Mouse (Mus musculus) MEL (cell line): ENCODE results near the gene Sebox. TPM values are rescaled to one million over a fixed set of nuclear protein-coding genes. Genes with fewer than 3 reads are reported as not detected.

ENCODE experiments used
- DNase-seq: peaks from one replicate; pipeline ENCODE4 v3.0.0; 2011; ENCODE audit warnings: low read depth, low spot score
- H3K27ac ChIP-seq: 2 replicates; pipeline ENCODE4 v1.5.1; 2012; ENCODE audit warnings: low read depth, mild to moderate bottlenecking, control low read depth, low read length, moderate library complexity; ENCODE audit not compliant: control insufficient read depth
- H3K27me3 ChIP-seq, 2 experiments: fragments of 150-350 bp in 1 of 2; sonication (generic) in 1 of 2; 2 replicates each; pipeline ENCODE4 v1.6.1; 2012; ENCODE audit warnings: low read length in 2 of 2, mild to moderate bottlenecking in 2 of 2, improper control_type of control experiment in 1 of 2, moderate library complexity in 1 of 2; ENCODE audit not compliant: insufficient read depth in 2 of 2, control insufficient read depth in 1 of 2
- H3K36me3 ChIP-seq, 2 experiments: 2 replicates each; pipeline ENCODE4 v1.6.1; 2012 to 2014; ENCODE audit warnings: low read length in 2 of 2, improper control_type of control experiment in 1 of 2, inconsistent platforms in 1 of 2, mild to moderate bottlenecking in 1 of 2; ENCODE audit not compliant: insufficient read depth in 2 of 2, control insufficient read depth in 1 of 2
- H3K4me1 ChIP-seq, 2 experiments: fragments of 150-350 bp in 1 of 2; sonication (generic) in 1 of 2; 2 replicates each; pipeline ENCODE4 v1.6.1; 2012; ENCODE audit warnings: low read length in 2 of 2, improper control_type of control experiment in 1 of 2, mild to moderate bottlenecking in 1 of 2; ENCODE audit not compliant: insufficient read depth in 2 of 2, control insufficient read depth in 1 of 2
- H3K4me3 ChIP-seq, 2 experiments: fragments of 150-350 bp in 1 of 2; sonication (generic) in 1 of 2; 2 replicates each; pipeline ENCODE4 v1.5.1; 2012; ENCODE audit warnings: low read depth in 2 of 2, low read length in 2 of 2, mild to moderate bottlenecking in 2 of 2, moderate library complexity in 2 of 2, control low read depth in 1 of 2, improper control_type of control experiment in 1 of 2; ENCODE audit not compliant: control insufficient read depth in 1 of 2, insufficient read depth in 1 of 2
- H3K79me2 ChIP-seq: 2 replicates; pipeline ENCODE4 v1.6.1; 2012; ENCODE audit warnings: mild to moderate bottlenecking, low read length, moderate library complexity; ENCODE audit not compliant: control insufficient read depth, poor library complexity, insufficient read depth
- H3K9ac ChIP-seq: 2 replicates; pipeline ENCODE4 v1.6.1; 2012; ENCODE audit warnings: low read depth, mild to moderate bottlenecking, control low read depth, low read length, moderate library complexity; ENCODE audit not compliant: control insufficient read depth, poor library complexity, severe bottlenecking
- H3K9me3 ChIP-seq: fragments of 150-350 bp; sonication (generic); replicated peaks from 2 replicates; pipeline ENCODE4 v1.6.1; 2012; ENCODE audit warnings: mild to moderate bottlenecking, low read length, improper control_type of control experiment, moderate library complexity; ENCODE audit not compliant: insufficient read depth
- ETS1 ChIP-seq: IDR thresholded peaks from 2 replicates; pipeline ENCODE4 v1.6.1; 2012; ENCODE audit warnings: low read depth, mild to moderate bottlenecking, inconsistent platforms, low read length, improper control_type of control experiment, moderate library complexity
- GABPA ChIP-seq: IDR thresholded peaks from 2 replicates; pipeline ENCODE4 v1.6.1; 2012; ENCODE audit warnings: low read depth, mild to moderate bottlenecking, inconsistent platforms, low read length, improper control_type of control experiment, moderate library complexity
- GATA1 ChIP-seq: IDR thresholded peaks from 2 replicates; pipeline ENCODE4 v1.6.1; 2011; ENCODE audit warnings: low read depth, low read length, improper control_type of control experiment
- HCFC1 ChIP-seq: IDR thresholded peaks from 2 replicates; pipeline ENCODE4 v1.6.1; 2012; ENCODE audit warnings: low read depth, mild to moderate bottlenecking, inconsistent platforms, low read length, improper control_type of control experiment, moderate library complexity
- JUND ChIP-seq: IDR thresholded peaks from 2 replicates; pipeline ENCODE4 v1.6.1; 2011; ENCODE audit warnings: low read depth, mild to moderate bottlenecking, improper control_type of control experiment, low read length
- MEF2A ChIP-seq: IDR thresholded peaks from 2 replicates; pipeline ENCODE4 v1.6.1; 2014; ENCODE audit warnings: low read depth, mild to moderate bottlenecking, inconsistent platforms, low read length, improper control_type of control experiment; ENCODE audit not compliant: poor library complexity, insufficient replicate concordance, severe bottlenecking; ENCODE audit errors: extremely low read depth
- RAD21 ChIP-seq: IDR thresholded peaks from 2 replicates; pipeline ENCODE4 v1.6.1; 2011; ENCODE audit warnings: mild to moderate bottlenecking, low read depth, low read length, improper control_type of control experiment
- RCOR1 ChIP-seq: IDR thresholded peaks from 2 replicates; pipeline ENCODE4 v1.6.1; 2012; ENCODE audit warnings: low read depth, mild to moderate bottlenecking, inconsistent platforms, low read length, improper control_type of control experiment
- SMC3 ChIP-seq: IDR thresholded peaks from 2 replicates; pipeline ENCODE4 v1.6.1; 2011; ENCODE audit warnings: low read depth, low read length, improper control_type of control experiment
- TCF12 ChIP-seq: IDR thresholded peaks from 2 replicates; pipeline ENCODE4 v1.6.1; 2014; ENCODE audit warnings: low read depth, mild to moderate bottlenecking, inconsistent platforms, low read length, improper control_type of control experiment, moderate library complexity
- UBTF ChIP-seq: IDR thresholded peaks from 2 replicates; pipeline ENCODE4 v1.6.1; 2012; ENCODE audit warnings: low read depth, mild to moderate bottlenecking, inconsistent platforms, low read length, improper control_type of control experiment, moderate library complexity, borderline replicate concordance; ENCODE audit not compliant: insufficient read depth
- USF1 ChIP-seq: IDR thresholded peaks from 2 replicates; pipeline ENCODE4 v1.6.1; 2014; ENCODE audit warnings: low read depth, mild to moderate bottlenecking, inconsistent platforms, low read length, improper control_type of control experiment, moderate library complexity
- ZC3H11A ChIP-seq: IDR thresholded peaks from 2 replicates; pipeline ENCODE4 v1.6.1; 2012; ENCODE audit warnings: low read depth, mild to moderate bottlenecking, inconsistent platforms, low read length, improper control_type of control experiment
- ZNF384 ChIP-seq: IDR thresholded peaks from 2 replicates; pipeline ENCODE4 v1.6.1; 2012; ENCODE audit warnings: low read depth, mild to moderate bottlenecking, inconsistent platforms, low read length, improper control_type of control experiment
- polyA plus RNA-seq, 2 experiments: library from polyadenylated mRNA; stranded (reverse) in 1 of 2; unstranded in 1 of 2; fragments of >175 nt in 1 of 2; fragments of >200 nt in 1 of 2; gene quantifications; 2 replicates each; pipeline versions ENCODE4 v1.2.1 to v1.2.4; 2012; ENCODE audit warnings: low replicate concordance in 2 of 2, low read depth in 1 of 2; ENCODE audit not compliant: insufficient read length in 2 of 2, insufficient read depth in 1 of 2, missing spikeins in 1 of 2
- total RNA-seq: library from RNA; depleted of rRNA; stranded (reverse); fragments of 300-350 nt; gene quantifications from 2 replicates; pipeline ENCODE4 v1.2.3, GENCODE M21; 2012

Sebox gene
- total and polyA plus RNA-seq, 3 experiments: 0.06 to 0.15 TPM; not detected in 1

GRCm38 (mm10) chr11:78499543-78499942 lies 3.7 kb upstream of the Sebox start:
- peaks cover 0 to 7% of the 10 kb centered on the region in 2 experiments; a peak in 1 of 4 replicates for H3K36me3 ChIP-seq
- peaks cover 0 to 26% of the 10 kb centered on the region in 2 experiments; a peak in 3 of 4 replicates for H3K4me1 ChIP-seq
- H3K4me3 ChIP-seq: no peak overlapping the region

GRCm38 (mm10) chr11:78500623-78501202 lies 2.5 kb upstream of the Sebox start:
- Histone ChIP-seq H3K9me3 (no peaks in the 10 kb centered on the region), H3K27ac (no peak overlapping the region), H3K4me1 (peaks cover 0 to 26% of the 10 kb centered on the region in 2 experiments; a peak in 3 of 4 replicates), H3K4me3 (no peak overlapping the region), H3K79me2 (no peaks in the 10 kb centered on the region), H3K27me3 (no peaks in the 10 kb centered on the region; a peak in 1 of 4 replicates), H3K36me3 (peaks cover 0 to 7% of the 10 kb centered on the region in 2 experiments; a peak in 1 of 4 replicates), H3K9ac (no peak overlapping the region)
- DNase-seq: no peak
- TF ChIP-seq JUND (no peak), UBTF (no peak)

More at GRCm38 (mm10) chr11:78499543-78499942, 3.7 kb upstream of the Sebox start:
- DNase-seq: no peak
- Histone ChIP-seq H3K9me3 (no peaks in the 10 kb centered on the region), H3K9ac (no peak overlapping the region), H3K27me3 (no peaks in the 10 kb centered on the region; a peak in 3 of 4 replicates), H3K79me2 (no peaks in the 10 kb centered on the region), H3K27ac (no peak overlapping the region)
- no peak for TF ChIP-seq TCF12
- TF ChIP-seq RAD21: no peak
- no peak for TF ChIP-seq RCOR1
- no peak for TF ChIP-seq SMC3
- TF ChIP-seq JUND: no peak
- TF ChIP-seq MEF2A: no peak
- no peak for TF ChIP-seq GATA1
- TF ChIP-seq GABPA: no peak
- TF ChIP-seq ETS1: no peak
- no peak for TF ChIP-seq USF1
- no peak for TF ChIP-seq ZNF384
- TF ChIP-seq ZC3H11A: no peak
- TF ChIP-seq HCFC1: no peak
